Mouse (Mus musculus) forebrain, embryonic 15.5 days (tissue): Measurements from ENCODE around the gene Pex16. TPM values are rescaled to one million over a fixed set of nuclear protein-coding genes. Genes with fewer than 3 reads are reported as not detected.

Source experiments
- ATAC-seq: fragments of 200-750 bp; cut with Nextera tagmentation; replicated peaks from 2 replicates; pipeline ENCODE4 v1.8.0; 2017; ENCODE audit warnings: mild to moderate bottlenecking, moderate TSS enrichment, moderate library complexity
- H3K27ac ChIP-seq: fragments of 300-500 bp; sonication (generic); replicated peaks from 2 replicates; pipeline ENCODE4 v1.5.1; 2015; ENCODE audit warnings: mild to moderate bottlenecking, inconsistent platforms
- H3K27me3 ChIP-seq: fragments of 300-500 bp; sonication (generic); 2 replicates; pipeline ENCODE4 v1.6.1; 2015; ENCODE audit warnings: inconsistent platforms
- H3K36me3 ChIP-seq: fragments of 300-500 bp; sonication (generic); 2 replicates; pipeline ENCODE4 v1.6.1; 2015; ENCODE audit warnings: mild to moderate bottlenecking, inconsistent platforms
- H3K4me1 ChIP-seq: fragments of 300-500 bp; sonication (generic); 2 replicates; pipeline ENCODE4 v1.6.1; 2015; ENCODE audit warnings: inconsistent platforms
- H3K4me2 ChIP-seq: fragments of 300-500 bp; sonication (generic); replicated peaks from 2 replicates; pipeline ENCODE4 v1.6.1; 2015; ENCODE audit warnings: mild to moderate bottlenecking, inconsistent platforms
- H3K4me3 ChIP-seq: fragments of 300-500 bp; sonication (generic); 2 replicates; pipeline ENCODE4 v1.5.1; 2015; ENCODE audit warnings: mild to moderate bottlenecking, inconsistent platforms
- H3K9ac ChIP-seq: fragments of 300-500 bp; sonication (generic); replicated peaks from 2 replicates; pipeline ENCODE4 v1.6.1; 2015; ENCODE audit warnings: mild to moderate bottlenecking, inconsistent platforms
- H3K9me3 ChIP-seq: fragments of 300-500 bp; sonication (generic); 2 replicates; pipeline ENCODE4 v1.6.1; 2016; ENCODE audit warnings: inconsistent platforms
- WGBS: fragments of 180-500 bp; shearing (Covaris S2); methylation state at CpG from one replicate; pipeline ENCODE4 v1.1.7; 2015; ENCODE audit warnings: mixed read lengths; 5-methylcytosine and 5-hydroxymethylcytosine counted together
- polyA plus RNA-seq: library from polyadenylated mRNA; unstranded; fragments of >200 nt; fragmentation: Nextera tagmentation; extraction: Ambion mirVana; gene quantifications from 2 replicates; pipeline ENCODE4 v1.2.1, GENCODE M21; 2015

The Pex16 gene
- polyA plus RNA-seq, 1 experiment from 2014 or later = 36.8 TPM

GRCm38 (mm10) chr2:92353402-92353801, 21.1 kb upstream of the Pex16 start:
- H3K4me2 ChIP-seq = no peak overlapping the region
- peaks cover 56% of the 10 kb centered on the region for H3K36me3 ChIP-seq
- H3K9me3 ChIP-seq = no peaks in the 10 kb centered on the region
- H3K27ac ChIP-seq = no peak overlapping the region
- no peak for ATAC-seq
- 19% methylated on average over 5 of the region's 5 CpGs for WGBS
- no peaks in the 10 kb centered on the region for H3K4me1 ChIP-seq
- no peak overlapping the region for H3K9ac ChIP-seq
- no peak overlapping the region for H3K4me3 ChIP-seq
- H3K27me3 ChIP-seq = no peaks in the 10 kb centered on the region

DNA sequence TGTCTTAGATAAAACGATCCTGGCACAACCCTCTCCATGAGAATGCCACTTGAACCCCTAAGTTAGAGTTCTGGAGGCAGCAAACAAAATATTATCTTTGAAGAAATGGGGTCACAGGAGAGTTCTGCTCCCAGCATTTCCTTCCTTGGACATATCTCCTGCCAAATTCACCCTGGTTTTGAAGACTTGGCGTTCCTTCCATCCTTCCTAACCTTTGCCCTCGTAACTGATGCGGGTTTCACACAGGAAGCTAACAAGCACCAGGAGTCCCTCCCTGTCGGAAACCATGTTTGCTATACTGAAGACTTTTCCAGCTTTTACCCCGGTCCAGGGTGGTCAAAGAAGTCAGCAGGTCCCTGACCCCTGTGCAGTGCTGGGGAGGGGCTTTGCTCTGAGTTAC, 20.3 kb upstream of the Pex16 start:
- 84% methylated on average over 6 of the region's 6 CpGs for WGBS
- no peaks in the 10 kb centered on the region for H3K9me3 ChIP-seq
- ATAC-seq = no peak

GRCm38 (mm10) chr2:92359301-92359700, 15.2 kb upstream of the Pex16 start:
- Histone ChIP-seq H3K27me3 (no peaks in the 10 kb centered on the region), H3K9me3 (no peaks in the 10 kb centered on the region), H3K4me1 (0 out of 2 replicates have a peak, but pooled peaks cover 4% of the 10 kb centered on the region), H3K4me3 (no peak overlapping the region), H3K27ac (no peak overlapping the region), H3K36me3 (peaks cover 57% of the 10 kb centered on the region), H3K4me2 (no peak overlapping the region), H3K9ac (no peak overlapping the region)
- 83% methylated on average over 2 of the region's 2 CpGs for WGBS
- ATAC-seq = no peak

More for the DNA sequence above, 20.3 kb upstream of the Pex16 start:
- Histone ChIP-seq H3K4me2 (no peak overlapping the region), H3K9ac (no peak overlapping the region), H3K4me1 (no peaks in the 10 kb centered on the region), H3K36me3 (peaks cover 56% of the 10 kb centered on the region), H3K4me3 (no peak overlapping the region), H3K27me3 (no peaks in the 10 kb centered on the region), H3K27ac (no peak overlapping the region)

- H3K27ac ChIP-seq = peak overlapping the region; percentile 51
- H3K36me3 ChIP-seq = peaks cover 57% of the 10 kb centered on the region
- 66% methylated on average over 25 of the region's 25 CpGs for WGBS
- no peaks in the 10 kb centered on the region for H3K27me3 ChIP-seq
- H3K4me1 ChIP-seq = 0 out of 2 replicates have a peak, but pooled peaks cover 4% of the 10 kb centered on the region
- no peak overlapping the region for H3K4me3 ChIP-seq
- ATAC-seq = peak; percentile 43
- no peak overlapping the region for H3K4me2 ChIP-seq
- H3K9ac ChIP-seq = no peak overlapping the region
- H3K9me3 ChIP-seq = no peaks in the 10 kb centered on the region
These were observed 14.2 kb upstream of the Pex16 start for GRCm38 (mm10) chr2:92360186-92360823.

DNA sequence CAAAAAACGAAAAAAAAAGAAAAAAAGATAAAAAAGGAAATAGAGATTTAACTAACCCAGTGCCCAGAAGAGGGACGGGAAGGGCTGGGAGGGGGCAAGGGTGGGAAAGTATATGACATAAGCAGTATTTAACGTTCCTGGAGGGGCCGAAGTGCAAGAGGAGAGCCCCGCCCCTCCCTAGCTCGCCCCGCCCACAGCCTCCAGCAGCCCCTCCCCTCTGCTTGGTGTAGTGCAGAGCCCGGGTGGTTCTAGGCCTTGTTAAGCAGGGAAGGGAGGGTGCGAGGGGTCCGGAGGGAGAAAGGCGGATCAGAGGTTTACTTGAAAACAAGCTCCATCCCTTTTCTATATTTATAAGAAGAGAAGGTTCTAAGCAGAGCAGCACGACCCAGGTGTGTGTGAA, 13.6 kb upstream of the Pex16 start:
- Histone ChIP-seq H3K27me3 (no peaks in the 10 kb centered on the region), H3K9ac (no peak overlapping the region), H3K4me2 (no peak overlapping the region), H3K9me3 (no peaks in the 10 kb centered on the region), H3K4me3 (no peak overlapping the region), H3K27ac (0 out of 2 replicates have a peak overlapping the region, but pooled peaks have one; percentile 38), H3K36me3 (peaks cover 53% of the 10 kb centered on the region), H3K4me1 (0 out of 2 replicates have a peak, but pooled peaks cover 4% of the 10 kb centered on the region)
- peak; percentile 39; the same call in 1 of the 2 replicates for ATAC-seq
- WGBS = 24% methylated on average over 12 of the region's 12 CpGs

- H3K4me2 ChIP-seq = no peak overlapping the region
- H3K9ac ChIP-seq = no peak overlapping the region
- no peak overlapping the region for H3K4me3 ChIP-seq
- no peaks in the 10 kb centered on the region for H3K9me3 ChIP-seq
- WGBS = 88% methylated on average over 8 of the region's 8 CpGs
- H3K27me3 ChIP-seq = no peaks in the 10 kb centered on the region
- no peak overlapping the region for H3K27ac ChIP-seq
- peaks cover 48% of the 10 kb centered on the region for H3K36me3 ChIP-seq
- 0 out of 2 replicates have a peak, but pooled peaks cover 4% of the 10 kb centered on the region for H3K4me1 ChIP-seq
- no peak for ATAC-seq
These were observed 12.7 kb upstream of the Pex16 start for GRCm38 (mm10) chr2:92361795-92362194.

DNA sequence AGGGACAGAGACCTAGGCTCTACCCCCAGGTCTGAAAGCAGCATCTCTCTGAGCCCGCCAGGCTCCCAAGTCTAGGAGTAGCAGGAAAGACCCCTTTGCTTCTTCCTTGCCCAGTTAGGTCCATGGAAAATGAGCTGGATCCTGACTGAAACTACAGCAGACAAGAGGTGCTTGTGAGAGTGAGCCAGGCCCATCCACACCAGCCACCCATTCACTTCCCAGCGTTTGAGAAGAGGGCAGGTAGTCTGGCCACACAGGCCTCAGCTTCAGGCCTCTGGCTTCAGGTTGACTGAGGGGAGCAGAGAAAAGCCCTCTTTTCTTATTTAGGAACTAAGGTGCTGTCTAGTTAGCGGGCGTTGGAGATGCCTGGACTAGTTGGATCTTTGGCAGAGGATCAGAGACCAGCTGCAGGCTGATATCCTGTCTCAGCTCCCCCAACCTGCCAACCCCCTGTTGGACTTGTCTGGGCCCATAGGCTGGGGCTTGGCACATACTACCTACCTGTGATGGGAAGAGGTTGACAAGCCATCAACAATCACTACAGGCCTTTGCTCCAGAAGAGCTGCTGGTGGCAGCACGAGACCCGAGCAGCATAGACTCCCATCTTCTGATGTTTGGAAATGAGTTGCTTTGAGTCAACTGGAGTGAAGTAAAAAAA, 11.8 kb upstream of the Pex16 start:
- no peak overlapping the region for H3K9ac ChIP-seq
- H3K27ac ChIP-seq = no peak overlapping the region
- H3K27me3 ChIP-seq = no peaks in the 10 kb centered on the region
- peaks cover 39% of the 10 kb centered on the region for H3K36me3 ChIP-seq
- 94% methylated on average over 6 of the region's 6 CpGs for WGBS
- no peak overlapping the region for H3K4me3 ChIP-seq
- no peaks in the 10 kb centered on the region for H3K9me3 ChIP-seq
- no peak for ATAC-seq
- H3K4me1 ChIP-seq = 0 out of 2 replicates have a peak, but pooled peaks cover 4% of the 10 kb centered on the region
- H3K4me2 ChIP-seq = no peak overlapping the region

GRCm38 (mm10) chr2:92364086-92364485, 10.4 kb upstream of the Pex16 start:
- Histone ChIP-seq H3K36me3 (peaks cover 26% of the 10 kb centered on the region), H3K4me3 (no peak overlapping the region), H3K9me3 (no peaks in the 10 kb centered on the region), H3K27ac (no peak overlapping the region), H3K9ac (no peak overlapping the region), H3K27me3 (peaks cover 2% of the 10 kb centered on the region; the same call in 1 of the 2 replicates), H3K4me1 (0 out of 2 replicates have a peak, but pooled peaks cover 4% of the 10 kb centered on the region), H3K4me2 (no peak overlapping the region)
- ATAC-seq = no peak
- 88% methylated on average over 4 of the region's 4 CpGs for WGBS

DNA sequence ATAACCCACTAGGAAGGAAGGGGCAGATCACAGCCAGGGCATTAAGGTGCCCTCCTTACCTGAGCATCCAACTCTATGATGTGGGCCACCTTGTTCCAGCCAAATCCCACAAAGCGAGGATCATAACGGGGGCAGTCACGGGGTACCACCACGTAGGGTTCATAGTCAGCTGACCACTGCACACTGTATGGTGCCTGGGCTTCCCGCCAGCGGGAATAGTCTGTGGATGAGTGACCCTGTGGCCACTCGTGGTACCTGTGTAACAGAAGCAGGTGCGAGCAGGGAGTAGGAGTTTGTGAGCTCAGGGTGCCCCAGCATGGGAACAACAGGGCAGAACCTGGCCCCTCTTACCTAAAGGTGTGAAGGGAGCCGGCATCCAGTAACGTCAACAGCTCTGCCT, 8.9 kb upstream of the Pex16 start:
- H3K36me3 ChIP-seq = peaks cover 16% of the 10 kb centered on the region; the same call in 1 of the 2 replicates
- no peak overlapping the region for H3K4me3 ChIP-seq
- no peak overlapping the region for H3K27ac ChIP-seq
- peaks cover 11% of the 10 kb centered on the region; the same call in 1 of the 2 replicates for H3K27me3 ChIP-seq
- H3K4me2 ChIP-seq = no peak overlapping the region
- no peak for ATAC-seq
- H3K4me1 ChIP-seq = peaks cover 5% of the 10 kb centered on the region
- H3K9ac ChIP-seq = no peak overlapping the region
- H3K9me3 ChIP-seq = no peaks in the 10 kb centered on the region
- 90% methylated on average over 10 of the region's 10 CpGs for WGBS

DNA sequence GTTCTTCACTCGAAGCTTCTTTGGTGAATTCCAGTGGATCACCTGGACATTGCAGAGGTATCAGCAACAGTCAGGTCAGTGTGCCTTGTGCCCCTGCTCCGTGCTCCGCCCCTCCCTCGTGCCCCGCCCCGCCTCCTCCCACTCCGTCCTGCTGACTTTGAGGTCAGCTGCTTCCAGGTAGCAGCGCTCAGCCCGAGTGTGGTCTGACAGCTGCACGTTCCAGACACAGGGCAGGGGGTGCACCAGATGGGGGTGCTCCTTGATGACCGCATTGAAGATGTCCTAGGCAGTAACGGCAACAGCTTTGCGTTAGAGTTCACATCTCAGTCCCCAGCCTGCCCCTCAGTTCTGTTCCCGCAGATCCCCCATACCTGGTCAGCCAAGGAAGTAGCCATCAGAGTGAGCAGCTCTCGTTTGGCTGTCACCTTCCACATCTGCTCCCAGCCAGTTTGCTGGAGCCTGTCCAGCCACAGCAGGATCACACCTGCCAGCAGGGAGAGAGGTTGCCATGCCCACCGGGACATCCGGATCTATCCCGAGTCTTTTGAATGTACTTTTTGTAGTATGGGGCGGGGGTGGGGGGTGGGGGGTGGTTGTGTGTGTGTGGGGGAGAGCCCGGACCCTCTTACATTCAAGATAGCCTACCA, 7.0 kb upstream of the Pex16 start:
- WGBS = 45% methylated on average over 20 of the region's 20 CpGs
- H3K27ac ChIP-seq = no peak overlapping the region

DNA sequence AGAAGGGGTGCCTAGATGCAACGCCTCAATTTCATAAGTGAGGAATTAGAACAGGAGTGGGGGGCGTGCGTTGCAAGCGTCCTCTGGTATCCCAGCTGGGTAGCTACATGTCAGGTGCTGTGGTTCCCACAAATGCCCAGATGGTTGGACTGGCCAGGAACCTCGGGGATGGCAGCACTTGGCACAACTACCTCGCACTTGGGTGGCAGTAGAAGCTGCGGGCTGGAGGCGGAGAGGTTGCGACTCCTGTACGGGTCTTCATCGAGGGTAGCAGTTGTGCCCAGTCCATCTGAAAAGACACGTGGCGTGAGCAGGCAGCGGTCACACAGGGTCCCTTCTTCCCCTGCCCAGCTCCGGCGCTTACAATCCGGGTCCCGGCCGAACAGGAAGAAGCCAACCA, 4.1 kb upstream of the Pex16 start:
- Histone ChIP-seq H3K9me3 (no peaks in the 10 kb centered on the region), H3K27ac (no peak overlapping the region), H3K4me1 (peaks cover 44% of the 10 kb centered on the region), H3K36me3 (no peaks in the 10 kb centered on the region), H3K9ac (0 out of 2 replicates have a peak overlapping the region, but pooled peaks have one; percentile 30), H3K4me2 (peak overlapping the region; percentile 37), H3K27me3 (peaks cover 11% of the 10 kb centered on the region; the same call in 1 of the 2 replicates), H3K4me3 (peak overlapping the region; percentile 22)
- WGBS = 12% methylated on average over 18 of the region's 19 CpGs
- no peak for ATAC-seq

More for the DNA sequence above, 7.0 kb upstream of the Pex16 start:
- H3K27me3 ChIP-seq = peaks cover 11% of the 10 kb centered on the region; the same call in 1 of the 2 replicates
- no peak for ATAC-seq
- no peak overlapping the region for H3K9ac ChIP-seq
- H3K4me3 ChIP-seq = no peak overlapping the region
- H3K4me2 ChIP-seq = no peak overlapping the region
- H3K4me1 ChIP-seq = peaks cover 25% of the 10 kb centered on the region
- H3K9me3 ChIP-seq = no peaks in the 10 kb centered on the region
- H3K36me3 ChIP-seq = peaks cover 8% of the 10 kb centered on the region; the same call in 1 of the 2 replicates
